Mouse (Mus musculus) right cerebral cortex, postnatal 10 days (tissue): ENCODE measurements around the gene 9530077C05Rik.

Experiments used
- DNase-seq, 2 experiments: peaks; one replicate each; pipeline ENCODE4 v3.0.0; 2021; ENCODE audit warnings: low spot score in 2 of 2

9530077C05Rik gene

GRCm38 (mm10) chr9:22457142-22457835 is 46.0 kb downstream of the 9530077C05Rik start:
- no peak for DNase-seq

DNA sequence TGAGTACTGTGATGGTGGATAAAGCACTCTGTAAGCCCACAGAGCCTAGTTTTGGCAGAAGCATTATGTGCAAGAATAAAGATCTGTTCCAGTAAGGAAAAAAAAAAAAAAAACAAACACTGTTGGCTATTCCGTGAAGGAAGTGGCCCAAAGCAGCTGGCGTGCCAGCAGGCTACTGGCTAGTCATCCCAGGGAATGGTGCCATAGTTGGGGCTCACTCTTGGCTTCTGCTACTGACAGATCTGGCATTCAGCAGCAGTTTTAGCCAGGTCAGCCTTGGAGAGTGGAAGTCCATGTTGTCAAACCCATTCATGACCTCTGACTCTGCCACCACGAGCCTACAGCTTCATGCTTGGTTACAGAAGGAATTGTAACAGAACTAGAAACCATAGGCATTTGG is 50.6 kb downstream of the 9530077C05Rik start:
- DNase-seq = peak; percentile 74 to 75

GRCm38 (mm10) chr9:22466212-22466611 is 54.9 kb downstream of the 9530077C05Rik start:
- no peak for DNase-seq

GRCm38 (mm10) chr9:22467371-22468169 is 56.3 kb downstream of the 9530077C05Rik start:
- peak; percentile 51 to 58 for DNase-seq

GRCm38 (mm10) chr9:22468170-22468898 is 57.0 kb downstream of the 9530077C05Rik start:
- peak; percentile 51 to 69 for DNase-seq

DNA sequence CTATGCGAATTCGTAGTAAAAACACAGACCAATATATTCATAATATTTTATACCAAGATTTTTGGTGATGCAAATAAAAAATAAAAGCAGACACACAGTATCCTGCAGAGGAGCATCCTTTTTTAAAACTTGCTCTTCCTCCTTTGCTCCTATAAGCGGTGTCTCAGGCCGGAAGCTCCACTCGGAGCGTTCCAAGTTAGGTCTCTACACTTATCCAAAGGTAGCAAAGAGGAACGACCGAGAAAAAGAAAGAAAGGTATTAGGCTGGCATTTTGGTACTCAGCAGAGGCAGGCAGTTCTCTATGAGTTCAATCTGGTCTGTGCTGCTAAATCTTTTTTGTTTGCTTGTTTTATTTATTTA is 57.6 kb downstream of the 9530077C05Rik start:
- no peak for DNase-seq

DNA sequence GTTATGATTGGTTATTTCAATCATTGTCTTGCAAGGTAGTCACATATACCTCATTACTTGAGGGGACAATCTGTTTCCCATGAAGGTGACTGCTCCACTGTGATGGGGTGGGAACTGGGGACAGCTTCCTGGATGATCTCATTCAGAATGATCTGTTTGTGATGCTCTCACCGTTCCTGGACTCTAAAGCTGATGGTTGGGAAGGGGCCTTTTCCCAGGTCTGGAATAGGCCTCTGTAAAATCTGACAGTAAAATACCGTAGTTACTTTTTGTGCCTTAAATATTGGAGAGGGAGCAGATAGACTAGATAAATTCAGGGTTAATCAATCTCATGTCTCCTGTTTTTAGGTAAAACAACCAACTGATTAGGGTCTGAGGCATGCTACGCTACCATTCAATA is 58.3 kb downstream of the 9530077C05Rik start, which contains the start of gene Rp9:
Gene Rp9, minus strand, starts transcription at position 101 of the 400 bp plus-strand sequence.
- no peak for DNase-seq

DNA sequence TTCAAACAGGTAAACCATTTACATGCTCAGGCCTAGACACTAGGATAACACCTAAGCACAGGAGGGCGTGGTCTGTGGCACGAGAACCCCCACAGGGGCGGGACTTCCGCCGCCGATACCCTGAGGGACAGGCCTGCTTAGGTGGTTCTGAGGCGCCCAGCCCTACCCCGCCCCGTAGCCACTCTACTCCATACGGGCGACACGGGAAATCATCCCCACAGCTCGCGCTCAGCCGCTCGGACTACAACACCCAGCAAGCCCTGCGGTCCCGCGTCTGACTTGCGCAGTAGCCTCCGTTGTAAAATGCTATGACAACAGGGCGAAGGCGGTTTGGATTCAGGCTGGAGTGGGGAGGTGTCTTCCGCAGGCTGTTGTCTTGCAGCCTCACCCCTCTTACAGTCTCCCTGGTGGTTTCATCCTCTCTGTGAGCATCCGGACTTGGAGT is 64.1 kb downstream of the 9530077C05Rik start, which contains the start of gene Bbs9:
Gene Bbs9, plus strand, starts transcription at position 292 of the 445 bp plus-strand sequence.
- peak; percentile 96 to 98 for DNase-seq

DNA sequence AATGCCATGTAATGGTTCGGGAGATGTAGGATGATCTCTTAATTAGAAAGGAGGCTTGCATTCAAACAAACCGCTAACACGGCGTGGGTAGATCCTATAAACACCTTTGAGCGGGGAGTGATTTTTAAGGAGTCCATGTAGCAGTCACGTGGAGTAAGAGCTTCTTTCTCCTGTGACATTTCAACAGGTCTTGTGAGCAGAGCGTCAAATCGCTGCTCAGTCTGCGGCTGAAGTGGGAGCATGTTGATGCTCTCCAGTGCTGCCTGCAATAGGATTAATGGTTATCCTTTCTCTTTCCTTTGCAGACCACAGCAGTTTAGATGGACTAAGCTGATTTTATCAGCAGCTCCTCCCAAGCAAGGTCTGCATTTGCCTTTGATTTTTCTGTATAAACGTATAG is 65.0 kb downstream of the 9530077C05Rik start:
- DNase-seq = peak in 1 of 2 experiments; percentile 40

DNA sequence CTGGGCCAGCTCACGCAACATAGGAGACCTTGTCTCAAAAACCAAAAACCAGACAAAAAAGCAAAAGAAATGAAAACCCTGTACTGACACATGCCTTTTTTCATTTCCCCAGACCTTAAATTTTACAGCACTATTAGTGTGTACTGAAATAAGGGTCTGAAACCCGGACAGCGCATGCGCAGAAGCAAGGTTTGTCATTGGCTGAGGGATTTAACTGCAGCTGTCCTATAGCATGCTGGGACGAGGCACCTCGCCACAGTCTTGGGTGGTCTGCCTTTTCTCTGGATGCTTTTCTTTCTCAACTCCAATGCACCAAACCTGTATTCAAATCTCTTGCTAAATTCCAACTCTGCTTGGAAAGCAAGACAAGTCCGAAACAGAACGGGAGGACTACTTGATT is 67.6 kb downstream of the 9530077C05Rik start:
- DNase-seq = no peak

DNA sequence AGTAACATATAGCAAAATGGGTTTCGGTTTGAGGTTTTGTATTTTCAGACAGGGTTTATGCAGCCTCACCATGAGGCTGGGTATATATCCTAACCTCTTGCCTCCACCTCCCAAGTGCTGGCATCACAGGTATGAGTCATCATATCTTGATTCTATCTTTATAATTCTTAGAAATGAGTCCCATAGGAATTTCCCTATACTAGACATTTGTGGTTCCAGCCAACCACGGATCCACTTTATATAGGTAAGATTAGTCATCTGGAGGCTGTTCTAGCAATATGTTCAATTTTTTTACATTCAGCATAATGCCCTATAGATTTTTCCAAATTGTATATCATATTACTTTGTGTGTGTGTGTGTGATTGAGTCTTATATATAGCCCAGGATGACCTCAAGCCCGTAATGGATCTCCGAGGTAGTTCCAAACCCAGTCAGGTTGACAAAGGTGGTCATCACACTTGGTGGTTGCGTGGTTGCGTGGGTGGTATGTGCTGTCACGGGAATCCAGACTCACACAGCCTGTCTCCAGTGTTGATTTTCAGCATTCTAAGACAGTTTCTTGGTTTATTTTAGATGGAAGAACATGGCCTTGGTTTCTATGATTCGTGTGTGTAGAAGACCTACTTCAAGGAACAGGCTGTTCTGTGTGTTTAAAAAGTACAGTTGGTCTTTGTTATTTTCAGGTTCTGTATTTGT is 72.7 kb downstream of the 9530077C05Rik start:
- no peak for DNase-seq

GRCm38 (mm10) chr9:22484562-22485308 is 73.4 kb downstream of the 9530077C05Rik start:
- DNase-seq = no peak

- DNase-seq = no peak
Observed at GRCm38 (mm10) chr9:22486211-22486610, 74.9 kb downstream of the 9530077C05Rik start.

- DNase-seq = no peak
Observed at GRCm38 (mm10) chr9:22488963-22489362, 77.7 kb downstream of the 9530077C05Rik start.
